Mouse (Mus musculus) hindlimb bud, embryonic 11.5 days (tissue): ENCODE results near the gene Slc39a11.
A peak's percentile ranks its signal among the peaks of the same experiment; 100 is the strongest.

ENCODE experiments used
- DNase-seq: peaks from one replicate; pipeline ENCODE4 v3.0.0-alpha.2; 2012; ENCODE audit warnings: low read depth, low spot score; ENCODE audit errors: extremely low spot score

Gene Slc39a11

DNA sequence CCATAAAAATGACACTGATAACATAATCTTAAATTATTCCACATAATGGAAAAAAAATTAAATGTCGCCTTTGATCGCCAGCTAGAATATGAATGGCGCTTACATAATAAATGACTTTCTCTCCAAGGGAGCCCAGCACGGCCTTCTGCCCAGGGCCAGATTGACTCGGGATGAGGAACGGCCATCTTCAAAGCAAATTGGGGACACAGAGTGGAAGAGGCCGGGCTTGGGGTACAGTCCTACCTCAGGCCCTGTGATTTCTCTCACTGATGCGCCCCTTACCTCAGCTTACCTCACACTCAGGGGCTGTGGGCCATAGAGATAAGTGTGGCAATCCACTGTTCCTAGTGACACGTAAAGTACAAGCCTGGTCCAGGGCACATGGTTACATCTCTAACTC, 177.9 kb downstream of the Slc39a11 start:
- no peak for DNase-seq

DNA sequence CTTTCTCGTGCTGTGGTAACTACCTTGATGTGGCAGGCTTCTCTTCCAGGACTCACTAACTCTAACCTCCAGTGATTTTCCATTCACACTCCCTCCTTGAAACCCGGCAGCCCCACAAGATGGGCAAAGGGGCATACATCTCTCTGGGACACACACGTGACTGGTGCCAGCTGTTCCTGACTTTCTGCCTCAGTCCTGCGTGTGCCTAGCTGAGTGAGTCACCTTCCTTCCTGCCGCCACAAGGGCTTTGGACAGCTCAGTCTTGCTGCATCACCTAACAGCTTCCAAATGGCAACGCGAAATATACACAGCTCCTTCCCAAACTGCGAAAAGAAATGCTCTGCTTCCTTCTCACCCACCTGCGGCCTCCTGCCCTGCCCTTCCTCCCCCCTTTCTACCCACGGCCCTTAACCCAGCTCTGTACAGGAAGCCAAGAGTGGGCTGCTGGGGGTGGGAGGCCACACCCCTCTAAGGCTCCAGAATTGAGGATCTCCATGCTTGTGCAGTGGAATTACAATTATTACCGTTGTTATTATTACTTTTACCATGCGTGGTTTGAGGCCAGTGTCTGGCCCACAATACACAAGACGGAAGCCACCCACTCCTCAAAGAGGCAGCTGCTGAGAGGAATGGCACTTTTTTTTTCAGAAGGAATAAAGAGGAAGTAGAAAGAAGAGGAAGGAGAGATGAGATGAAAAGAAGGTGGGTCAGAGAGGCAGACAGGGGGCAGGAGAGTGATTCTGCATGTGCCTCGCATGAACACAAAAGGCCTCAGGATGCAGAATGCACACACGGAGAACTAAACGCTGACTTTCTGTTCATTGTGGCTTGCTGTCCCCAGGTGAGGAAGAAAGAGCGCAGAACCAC, 179.7 kb downstream of the Slc39a11 start:
- DNase-seq = no peak

DNA sequence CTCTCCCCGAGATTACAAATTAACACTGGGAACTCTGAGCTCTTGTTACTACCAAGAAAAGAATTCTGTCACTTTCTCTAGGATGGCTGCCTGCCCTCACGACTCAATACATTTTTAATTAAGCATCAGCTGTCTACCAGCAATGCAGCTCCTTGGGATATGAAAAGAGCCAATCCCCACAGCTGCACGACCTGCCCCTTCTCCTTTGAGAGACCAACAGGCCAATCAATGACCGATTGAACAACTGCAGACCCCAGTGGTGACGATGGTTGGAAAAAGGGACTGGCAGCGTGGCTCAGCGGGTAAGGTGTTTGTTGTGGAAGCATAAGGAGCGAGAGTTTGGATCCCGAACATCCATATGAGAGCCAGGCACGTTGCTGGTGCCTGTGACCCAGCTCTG, 181.9 kb downstream of the Slc39a11 start:
- DNase-seq = no peak

DNA sequence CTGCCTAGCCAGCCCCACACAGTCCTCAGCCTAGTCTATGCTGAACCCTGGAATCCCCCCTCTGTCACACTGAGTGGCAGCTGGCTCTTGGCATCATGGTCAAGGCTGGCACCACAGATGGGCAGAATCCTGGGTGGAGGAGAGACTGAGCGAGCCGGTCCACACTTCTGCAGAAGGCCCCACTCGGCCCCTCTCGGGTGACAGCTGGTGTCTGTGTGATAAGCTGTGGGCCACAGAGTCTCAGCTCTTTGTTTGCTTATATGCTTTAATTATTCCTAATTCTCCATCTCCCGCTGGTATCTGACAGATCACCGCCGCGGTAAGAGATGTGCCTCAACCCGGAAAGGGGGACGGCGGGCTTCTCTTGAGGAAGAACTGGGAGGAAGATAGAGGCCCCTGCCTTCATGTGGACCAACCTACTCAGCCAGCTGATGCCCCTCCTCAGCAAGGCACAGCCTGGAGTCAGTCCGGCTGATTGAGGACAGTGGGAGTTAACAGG, 182.5 kb downstream of the Slc39a11 start:
- DNase-seq = no peak

DNA sequence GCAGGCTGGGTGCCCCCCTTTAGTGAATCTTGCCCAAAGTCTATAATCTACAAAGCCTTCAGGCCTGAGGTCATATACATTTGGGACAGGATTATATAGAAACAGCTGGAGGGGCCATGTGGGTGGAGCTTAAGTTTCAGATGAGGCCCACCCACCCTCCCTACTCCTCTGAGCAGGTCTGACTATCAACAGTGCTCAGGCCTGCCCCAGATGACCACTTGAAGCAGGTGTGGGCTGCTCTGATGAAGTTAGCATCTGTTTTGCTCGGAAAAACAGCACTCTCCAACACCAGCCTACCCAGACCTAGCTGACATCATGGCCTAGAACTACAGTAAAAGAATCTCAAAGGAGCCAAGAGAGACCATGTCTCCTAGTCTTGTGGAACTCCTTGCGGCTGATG, 189.8 kb downstream of the Slc39a11 start:
- no peak for DNase-seq

DNA sequence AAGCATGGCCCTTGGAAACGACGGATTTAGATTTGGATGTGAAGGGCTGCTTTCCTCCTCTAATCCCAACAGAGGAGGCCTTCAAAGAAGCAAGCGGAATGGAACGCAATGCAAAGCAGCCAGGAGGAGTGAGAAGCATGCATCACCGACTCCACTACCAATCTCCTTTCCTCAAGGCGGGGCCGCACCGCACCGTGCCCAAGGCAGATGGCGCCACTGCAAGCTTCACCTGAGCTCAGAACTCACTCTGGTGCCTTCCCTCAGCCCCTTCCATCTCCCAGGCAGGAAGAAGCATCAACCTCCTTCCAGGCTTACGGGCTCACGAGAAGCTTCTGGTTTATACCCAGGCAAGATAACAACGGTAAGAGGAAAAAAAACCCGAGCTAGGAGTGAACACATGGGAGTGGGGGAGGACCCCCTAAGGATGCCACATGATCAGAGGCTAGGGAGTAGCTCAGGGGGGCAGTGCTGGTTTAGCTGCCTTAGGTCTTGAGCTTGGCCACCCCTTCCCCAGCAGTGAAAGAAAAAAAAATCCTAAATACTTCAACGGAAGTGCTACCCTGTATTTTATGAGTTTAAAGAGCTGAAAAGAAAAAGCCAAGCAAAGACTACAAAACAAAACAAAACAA, 191.2 kb downstream of the Slc39a11 start:
- DNase-seq = no peak

DNA sequence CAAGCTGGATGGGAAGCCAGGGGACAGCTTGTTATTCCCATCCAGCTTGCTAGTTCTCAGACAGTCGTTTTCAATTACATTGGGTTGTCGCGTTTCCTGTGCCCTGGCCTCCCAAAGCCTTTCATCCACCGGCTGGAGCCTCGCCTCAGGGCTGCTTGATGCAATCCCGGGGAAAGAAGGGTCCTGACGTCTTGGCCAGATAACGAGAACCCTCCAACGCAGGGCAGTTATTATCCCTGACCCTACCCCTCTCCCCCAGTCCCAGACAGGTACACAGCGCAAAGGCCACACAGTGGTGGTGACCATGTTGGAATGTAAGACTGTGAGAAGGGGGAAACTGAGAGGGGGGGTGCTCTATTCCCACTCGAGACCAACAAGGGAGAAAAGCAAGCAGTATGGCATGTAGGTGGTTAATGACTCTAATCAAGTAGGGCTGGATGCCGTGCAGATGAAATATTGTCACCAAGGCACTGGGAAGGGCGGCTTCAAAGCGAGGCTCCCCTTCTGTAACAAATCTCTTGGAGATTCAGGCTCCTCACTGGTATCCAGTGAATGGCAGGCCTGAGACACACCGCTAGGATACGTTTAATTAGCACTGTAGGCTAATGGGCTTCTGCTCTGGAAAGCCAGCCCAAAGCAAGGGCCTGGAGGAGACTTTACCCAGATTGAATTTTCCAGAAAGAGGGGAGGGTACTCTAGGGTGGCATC, 196.9 kb downstream of the Slc39a11 start:
- peak; percentile 35 for DNase-seq

DNA sequence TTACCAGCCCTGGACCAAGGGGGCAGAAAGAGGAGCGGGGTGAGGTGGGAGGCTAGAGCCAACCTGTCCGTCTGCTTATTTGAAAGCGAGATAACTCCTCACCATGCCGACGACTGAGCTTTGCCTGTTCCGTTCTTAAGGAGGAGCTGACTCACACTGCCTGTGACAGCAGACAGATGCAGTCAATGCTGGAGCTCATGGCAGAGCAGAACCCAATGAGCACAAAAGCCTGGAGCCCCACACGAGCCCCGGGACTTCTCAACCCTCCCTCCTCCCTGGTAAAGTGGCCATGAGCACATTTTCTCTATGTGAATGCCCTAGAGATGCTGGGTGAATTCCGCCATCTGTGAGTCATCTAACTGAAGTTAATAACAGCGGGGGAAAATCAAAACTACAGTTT, 198.6 kb downstream of the Slc39a11 start:
- no peak for DNase-seq

DNA sequence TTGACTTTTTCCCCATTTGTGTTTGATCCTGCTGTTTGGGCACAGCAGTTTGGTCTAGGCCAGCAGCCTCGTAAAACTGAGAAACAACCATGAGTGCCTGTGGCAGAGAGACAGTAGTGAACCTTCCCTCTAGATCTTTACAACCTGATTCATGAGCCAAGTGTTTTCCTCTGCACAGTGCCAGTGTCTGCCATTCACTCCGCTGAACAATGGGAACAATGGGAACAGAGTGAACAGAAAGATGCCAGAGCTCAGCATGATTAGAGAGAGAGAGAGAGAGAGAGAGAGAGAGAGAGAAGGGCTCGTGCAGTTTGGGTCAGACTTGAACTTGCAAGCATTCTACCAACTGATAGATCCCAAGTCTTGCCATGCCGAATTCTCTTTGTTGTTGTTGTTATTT, 199.2 kb downstream of the Slc39a11 start:
- DNase-seq = no peak

DNA sequence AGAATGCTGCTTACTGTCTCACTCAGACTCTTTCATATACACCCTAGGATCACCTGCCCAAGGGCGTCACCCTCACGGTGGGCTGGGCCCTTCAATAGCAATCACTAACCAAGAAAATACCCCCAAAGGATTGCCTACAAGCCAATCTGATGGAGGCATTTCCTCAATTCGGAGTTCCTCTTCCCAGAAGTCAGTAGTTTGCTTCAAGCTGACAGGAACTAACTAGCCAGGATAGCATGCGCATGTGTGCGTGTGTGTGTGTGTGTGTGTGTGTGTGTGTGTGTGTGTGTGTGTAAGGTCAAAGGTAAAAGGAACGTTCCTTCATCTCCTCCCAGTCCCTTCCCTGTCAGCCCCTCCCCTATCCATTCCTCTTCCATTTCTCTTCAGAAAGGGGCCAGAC, 199.9 kb downstream of the Slc39a11 start:
- no peak for DNase-seq

DNA sequence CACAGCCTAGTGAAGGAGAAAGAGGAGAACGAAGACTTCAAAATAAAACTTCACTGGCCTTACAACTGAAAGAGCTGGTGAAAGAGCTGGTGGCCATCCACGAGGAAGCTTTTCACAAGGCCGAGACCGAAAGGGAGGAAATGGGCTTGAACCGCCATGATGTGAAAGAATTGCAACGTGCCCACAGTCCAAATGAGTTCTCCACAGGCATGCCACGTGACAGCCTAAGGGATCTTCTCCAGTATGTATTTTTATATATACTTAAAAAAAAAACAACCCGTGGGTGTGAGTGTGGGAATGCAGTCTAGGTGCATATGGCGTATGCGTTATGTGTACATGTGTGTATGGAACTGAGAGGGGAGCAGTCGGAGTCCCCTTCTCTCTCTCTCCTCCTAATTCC, 207.8 kb downstream of the Slc39a11 start:
- no peak for DNase-seq

DNA sequence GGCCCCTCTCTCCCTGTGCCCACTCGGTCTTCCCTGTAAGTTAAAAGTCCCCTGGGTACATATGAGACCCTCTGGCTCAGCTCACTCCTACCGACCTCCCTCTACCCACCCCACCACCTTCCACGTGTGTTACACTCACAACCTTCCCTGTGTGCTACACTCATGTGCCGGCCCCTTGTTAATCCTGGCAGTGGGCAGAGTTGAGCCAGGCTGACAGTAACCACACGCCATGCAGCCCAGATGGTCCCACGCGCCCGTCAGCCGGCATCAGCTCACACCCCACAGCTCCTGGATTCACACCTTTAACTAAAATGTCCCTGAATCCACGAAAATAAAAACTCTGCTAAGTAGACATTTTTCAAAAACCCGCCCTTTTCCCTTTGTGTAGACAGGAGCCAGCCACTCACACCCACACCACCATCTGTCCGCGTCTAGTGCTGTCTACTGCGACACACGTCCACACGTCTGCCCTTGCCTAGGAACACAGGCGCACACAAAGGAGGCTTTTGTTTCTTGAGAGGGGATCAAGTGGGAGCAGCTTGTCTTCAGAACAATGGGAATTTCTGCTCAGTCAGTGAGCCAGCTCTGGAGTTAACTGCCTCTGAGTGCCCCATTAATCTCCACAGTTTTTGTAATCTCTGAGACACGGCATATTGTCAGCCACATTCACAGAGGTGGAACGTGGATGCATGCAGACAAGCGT, 210.4 kb downstream of the Slc39a11 start:
- no peak for DNase-seq

DNA sequence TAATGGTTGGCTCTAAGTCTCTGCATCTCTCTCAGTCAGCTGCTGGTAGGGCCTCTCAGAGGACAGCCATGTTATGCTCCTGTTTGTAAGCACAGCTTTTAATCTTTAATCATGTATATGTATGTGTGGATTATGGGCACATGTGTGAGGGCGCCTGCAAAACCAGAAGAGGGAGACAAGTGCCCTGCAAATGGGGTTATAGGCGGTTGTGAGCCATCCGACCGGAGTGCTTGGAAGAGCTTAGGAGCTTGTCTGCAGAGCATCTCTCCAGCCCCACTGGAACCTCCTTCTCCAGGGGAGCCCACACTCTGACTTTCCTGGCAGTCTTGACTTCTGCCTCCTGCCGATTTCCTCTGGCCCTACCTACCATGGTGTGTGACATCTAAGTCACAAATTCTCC, 211.0 kb downstream of the Slc39a11 start:
- DNase-seq = no peak

DNA sequence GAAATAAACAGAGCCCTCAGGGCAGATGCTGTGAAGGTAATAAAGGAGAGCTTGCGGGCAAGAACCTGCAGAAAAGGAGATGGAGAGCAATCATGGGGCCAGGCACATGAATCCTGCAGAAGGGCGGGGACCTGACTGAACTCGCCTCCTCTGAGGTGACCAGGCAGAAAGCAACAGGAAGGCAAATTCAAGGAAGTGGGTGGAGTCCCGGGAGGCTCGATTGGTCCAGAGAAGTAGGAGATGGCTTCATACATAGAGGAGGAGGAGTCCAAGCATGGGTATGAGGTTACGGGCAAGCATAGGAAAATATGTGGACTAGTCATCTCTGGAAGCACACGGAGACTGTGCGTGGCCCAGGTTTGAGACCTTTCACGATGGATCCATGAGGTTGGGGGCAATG, 212.5 kb downstream of the Slc39a11 start:
- DNase-seq = no peak

DNA sequence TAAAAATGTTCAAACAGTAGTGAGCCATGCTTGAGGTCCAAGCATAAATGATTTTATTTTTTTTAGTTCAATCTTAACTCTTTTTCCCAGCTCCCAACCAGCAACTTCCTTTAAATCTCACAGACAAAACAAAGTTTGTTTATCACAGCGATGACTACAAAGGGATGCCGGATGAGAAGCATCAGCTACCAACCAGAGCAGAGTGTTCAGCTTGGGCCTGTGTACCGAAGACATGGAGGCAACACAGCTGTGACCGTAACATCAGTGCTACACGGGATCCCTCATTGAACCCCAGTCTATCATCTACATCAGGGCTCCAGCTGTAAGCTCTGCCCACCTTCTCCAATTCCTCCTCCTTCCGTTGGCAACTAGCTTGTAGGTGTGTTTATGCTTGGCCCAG, 213.6 kb downstream of the Slc39a11 start:
- DNase-seq = no peak

DNA sequence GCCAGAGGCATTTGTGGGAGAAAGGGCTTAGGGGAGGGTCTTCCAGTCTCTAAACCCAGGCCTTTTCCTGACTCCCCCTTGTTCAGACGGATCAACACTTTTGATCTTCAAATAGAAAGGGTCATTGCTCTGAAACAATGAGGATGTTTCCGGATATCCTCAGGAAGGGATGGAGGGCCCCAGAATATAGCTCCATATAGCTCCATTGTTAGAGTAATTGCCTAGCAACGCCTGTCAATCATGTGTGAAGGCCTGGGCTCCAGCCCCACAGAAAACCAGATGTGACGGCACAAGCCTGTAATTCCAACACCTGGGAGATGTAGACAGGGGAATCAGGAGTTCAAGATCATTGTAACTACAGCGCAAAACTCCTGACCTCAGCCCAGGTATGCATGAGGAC, 214.2 kb downstream of the Slc39a11 start:
- DNase-seq = no peak

DNA sequence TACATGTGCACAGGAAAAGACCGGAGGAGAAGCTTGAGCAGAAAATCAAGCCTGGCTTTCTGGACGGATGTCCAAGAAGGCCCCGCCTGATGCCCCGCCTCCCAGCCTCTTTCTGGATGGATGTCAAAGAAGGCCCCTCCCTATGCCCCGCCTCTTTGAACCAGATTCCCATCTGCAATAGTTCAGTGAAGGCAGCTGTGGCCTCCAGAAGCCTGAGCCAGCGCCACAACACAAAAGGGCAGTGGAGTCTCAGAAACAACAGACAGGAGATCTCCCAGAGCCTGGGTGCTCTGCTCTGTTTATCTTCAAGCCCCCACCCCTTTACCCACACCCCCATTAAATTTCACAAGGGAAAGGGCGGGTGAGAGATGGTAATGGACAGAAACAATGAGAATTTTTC, 218.7 kb downstream of the Slc39a11 start:
- no peak for DNase-seq

DNA sequence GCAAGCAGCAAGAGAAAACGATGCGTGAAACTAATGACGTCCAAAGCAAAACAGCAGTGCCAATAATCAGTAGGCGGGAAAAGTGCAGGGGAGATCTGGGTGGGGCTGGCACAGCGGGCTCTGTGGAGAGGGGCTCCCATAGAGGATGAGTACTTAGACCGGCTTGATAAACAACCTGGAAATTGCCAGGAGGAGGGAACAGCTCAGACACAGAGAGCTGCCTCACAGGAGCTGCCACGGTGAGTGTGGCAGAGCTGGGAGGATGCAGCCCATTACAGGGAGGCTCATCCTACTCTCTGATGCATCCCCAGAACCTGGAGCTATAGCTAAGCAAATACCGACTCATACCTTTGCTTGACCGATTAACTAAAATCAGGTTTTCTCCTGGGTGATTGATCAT, 224.0 kb downstream of the Slc39a11 start:
- no peak for DNase-seq

DNA sequence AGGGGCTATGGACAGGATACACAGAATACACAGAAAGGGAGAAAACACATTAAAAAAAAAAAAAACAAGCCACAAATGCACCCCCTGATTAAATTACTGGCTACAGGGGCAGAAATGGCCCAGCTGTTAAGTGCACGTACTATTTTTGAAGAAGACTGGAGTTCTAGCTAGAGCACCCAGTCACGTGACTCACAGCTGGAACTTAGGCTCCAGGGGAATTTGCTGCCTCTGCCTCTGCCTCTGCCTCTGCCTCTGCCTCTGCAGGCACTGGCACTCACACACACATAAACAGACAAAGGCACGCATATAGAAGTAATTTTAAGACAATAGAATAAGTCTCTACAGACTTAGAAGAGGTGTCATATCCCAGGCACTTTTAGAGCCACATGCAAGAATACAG, 224.4 kb downstream of the Slc39a11 start:
- DNase-seq = no peak

DNA sequence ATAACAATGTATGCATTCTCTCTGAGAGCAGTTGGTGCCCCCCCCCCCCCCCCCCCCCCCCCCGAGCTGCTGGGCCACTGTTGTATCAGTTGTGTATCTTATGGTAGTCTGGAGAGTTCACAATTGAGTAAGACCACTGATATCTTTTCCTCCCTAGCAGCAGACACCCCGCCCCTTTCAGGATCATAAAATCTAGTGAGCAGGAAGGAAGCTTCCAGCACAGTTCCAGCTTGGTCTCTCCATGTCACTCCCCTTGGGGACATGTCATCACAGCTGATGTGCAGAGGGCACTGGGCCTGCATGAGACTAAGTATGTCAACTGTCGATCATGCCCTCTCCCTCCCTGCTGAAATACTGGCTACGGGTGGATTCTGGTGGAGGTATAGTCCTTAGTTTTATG, 225.1 kb downstream of the Slc39a11 start:
- DNase-seq = no peak

DNA sequence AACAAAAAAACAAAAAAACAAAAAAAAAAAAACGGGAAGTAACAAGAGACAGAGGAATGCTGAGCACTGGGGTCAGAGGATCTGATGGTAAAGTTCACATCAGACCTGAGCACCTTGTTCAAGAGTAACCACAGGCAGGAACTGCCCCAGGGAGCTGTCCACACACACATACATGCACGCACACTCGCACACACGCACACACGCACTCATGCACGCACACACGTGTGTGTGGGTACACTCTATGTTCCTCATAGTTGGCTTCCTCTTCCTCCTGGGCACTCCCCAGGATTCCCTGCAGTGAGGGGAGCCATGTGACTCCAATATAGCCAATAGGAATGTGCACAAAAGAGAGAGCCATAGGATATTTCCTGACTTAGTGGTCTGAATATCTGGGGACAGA, 227.3 kb downstream of the Slc39a11 start:
- DNase-seq = no peak
